In the genomic region with DNA sequence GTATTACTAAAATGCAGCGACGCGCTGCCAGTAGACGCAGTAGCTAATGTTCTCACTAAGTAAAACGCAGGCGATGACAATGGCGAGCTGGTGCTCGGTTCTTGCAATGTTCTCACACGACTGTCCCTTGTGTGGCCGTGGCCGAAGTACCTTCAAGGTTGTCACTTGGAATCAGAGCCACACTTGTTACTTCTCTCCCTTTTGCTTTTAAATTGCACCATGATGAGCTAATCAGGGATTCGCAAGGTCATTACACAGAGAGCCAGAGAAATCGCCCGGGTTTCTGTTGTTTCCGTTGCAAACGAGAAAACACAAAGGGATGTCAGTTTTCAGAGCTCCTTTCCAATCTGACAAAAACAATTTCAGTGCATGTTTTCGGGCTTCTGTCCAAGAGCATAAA, we compare ENCODE assay signal across 26 mouse cellular contexts.
DNase-seq lines count a peak whose midpoint lies in the region; ATAC-seq and TF ChIP-seq lines count a peak whose summit lies in the region.
"Had no signal": no experiment of that assay in that cellular context is flagged by ENCODE, and none has a peak within 500 bp of the region (broad histone marks: within the 10 kb centered on the region; RNA-seq: fewer than 3 reads in every experiment).

No protein-coding gene starts in this region.

- no peak for TF ChIP-seq CTCF in hindbrain, postnatal 0 days (IDR thresholded peaks at IDR 0.05; ENCODE audit: low read depth)
- TF ChIP-seq CTCF in embryonic fibroblast, embryonic 13.5 days (IDR thresholded peaks at IDR 0.05; ENCODE audit: borderline replicate concordance, insufficient read depth, low read length), result no peak

- no peaks in the 10 kb centered on the region for H3K36me3 ChIP-seq in hindbrain, embryonic 14.5 days (replicated peaks; ENCODE audit: control insufficient read depth, insufficient read depth)
- no peaks in the 10 kb centered on the region for H3K36me3 ChIP-seq in hindbrain, postnatal 0 days (ENCODE audit: insufficient read depth, low read length)
- no peaks in the 10 kb centered on the region for H3K36me3 ChIP-seq in neural tube, embryonic 15.5 days
- H3K36me3 ChIP-seq: forebrain, embryonic 12.5 days; midbrain, embryonic 12.5 days; neural tube, embryonic 13.5 days had no signal

- H3K9ac ChIP-seq in hindbrain, embryonic 14.5 days, result no peak overlapping the region
- H3K9ac ChIP-seq in hindbrain, postnatal 0 days (replicated peaks; ENCODE audit: low read length), result no peak overlapping the region
- no peak overlapping the region for H3K9ac ChIP-seq in neural tube, embryonic 15.5 days (replicated peaks)
- H3K9ac ChIP-seq: forebrain, embryonic 12.5 days; limb, embryonic 12.5 days; liver, postnatal 0 days; midbrain, embryonic 12.5 days; neural tube, embryonic 13.5 days had no signal

- H3K27ac ChIP-seq in hindbrain, embryonic 14.5 days, result peak overlapping the region; percentile 20; the same call in 1 of the 2 replicates
- H3K27ac ChIP-seq in hindbrain, postnatal 0 days, result no peak overlapping the region
- H3K27ac ChIP-seq in neural tube, embryonic 15.5 days (replicated peaks), result no peak overlapping the region
- H3K27ac ChIP-seq in embryonic fibroblast, embryonic 13.5 days (ENCODE audit: insufficient read depth, low read length), result peak overlapping the region; percentile 69
- H3K27ac ChIP-seq: forebrain, embryonic 12.5 days; limb, embryonic 12.5 days; midbrain, embryonic 12.5 days; neural tube, embryonic 13.5 days had no signal

- DNase-seq in hindbrain, embryonic 14.5 days (ENCODE audit: low spot score), result no peak
- DNase-seq in hindbrain, postnatal 0 days (ENCODE audit: low spot score), result no peak
- DNase-seq in neural tube, embryonic 10.5 days (ENCODE audit: extremely low spot score, low spot score), result no peak
- DNase-seq in cerebellum, postnatal 10 days, result no peak
- no peak for DNase-seq in thymus, adult 18-20 months
- DNase-seq: B cell, adult 2 months; cerebellum, adult 9-10 months; gastrocnemius, postnatal 14 days; heart, postnatal 14 days; kidney, adult 9 months; kidney, postnatal 10 days; layer of hippocampus, adult 9-11 months; liver, postnatal 0 days; lung, postnatal 36 days; spleen, adult 18-20 months; thymus, postnatal 4 days had no signal

- H3K27me3 ChIP-seq in hindbrain, embryonic 14.5 days (ENCODE audit: control insufficient read depth, insufficient read depth, low read length), result no peaks in the 10 kb centered on the region
- H3K27me3 ChIP-seq in hindbrain, postnatal 0 days (ENCODE audit: insufficient read depth, low read length), result no peaks in the 10 kb centered on the region
- H3K27me3 ChIP-seq in neural tube, embryonic 15.5 days (replicated peaks), result no peaks in the 10 kb centered on the region
- H3K27me3 ChIP-seq: forebrain, embryonic 12.5 days; limb, embryonic 12.5 days; midbrain, embryonic 12.5 days; neural tube, embryonic 13.5 days had no signal

- no peaks in the 10 kb centered on the region for H3K9me3 ChIP-seq in hindbrain, embryonic 14.5 days (ENCODE audit: control insufficient read depth, low read length)
- no peaks in the 10 kb centered on the region for H3K9me3 ChIP-seq in hindbrain, postnatal 0 days (ENCODE audit: low read length)
- H3K9me3 ChIP-seq in neural tube, embryonic 15.5 days (replicated peaks), result no peaks in the 10 kb centered on the region
- H3K9me3 ChIP-seq: forebrain, embryonic 12.5 days; limb, embryonic 12.5 days; midbrain, embryonic 12.5 days; neural tube, embryonic 13.5 days had no signal

- H3K4me1 ChIP-seq in hindbrain, embryonic 14.5 days (replicated peaks; ENCODE audit: control insufficient read depth, insufficient read depth, low read length), result 0 out of 2 replicates have a peak, but pooled peaks cover 6% of the 10 kb centered on the region
- H3K4me1 ChIP-seq in hindbrain, postnatal 0 days (ENCODE audit: insufficient read depth, low read length), result no peaks in the 10 kb centered on the region
- H3K4me1 ChIP-seq in neural tube, embryonic 15.5 days, result peaks cover 22% of the 10 kb centered on the region
- peaks cover 9% of the 10 kb centered on the region for H3K4me1 ChIP-seq in embryonic fibroblast, embryonic 13.5 days (ENCODE audit: control insufficient read depth, insufficient read depth, low read length)

- ATAC-seq in hindbrain, embryonic 14.5 days (ENCODE audit: low FRiP score), result no peak
- no peak for ATAC-seq in hindbrain, postnatal 0 days
- ATAC-seq in neural tube, embryonic 15.5 days (ENCODE audit: low FRiP score), result no peak
- ATAC-seq: activated CD4-positive, CD25-positive, alpha-beta regulatory T cell, adult 4 months; intestine, postnatal 0 days; liver, postnatal 0 days had no signal

- no peak for TF ChIP-seq POLR2A in embryonic fibroblast, embryonic 13.5 days (IDR thresholded peaks at IDR 0.05; ENCODE audit: low read depth, low read length)

- peak overlapping the region; percentile 29 for H3K4me2 ChIP-seq in hindbrain, embryonic 14.5 days (replicated peaks)
- H3K4me2 ChIP-seq in hindbrain, postnatal 0 days (ENCODE audit: low read depth, low read length), result no peak overlapping the region
- H3K4me2 ChIP-seq in neural tube, embryonic 15.5 days, result 0 out of 2 replicates have a peak overlapping the region, but pooled peaks have one; percentile 1
- H3K4me2 ChIP-seq: forebrain, embryonic 12.5 days; limb, embryonic 12.5 days; liver, embryonic 11.5 days; midbrain, embryonic 12.5 days; neural tube, embryonic 13.5 days had no signal

- H3K4me3 ChIP-seq in hindbrain, embryonic 14.5 days (replicated peaks; ENCODE audit: low read length), result no peak overlapping the region
- H3K4me3 ChIP-seq in hindbrain, postnatal 0 days (ENCODE audit: low read length), result no peak overlapping the region
- H3K4me3 ChIP-seq in neural tube, embryonic 15.5 days (replicated peaks), result no peak overlapping the region
- H3K4me3 ChIP-seq in embryonic fibroblast, embryonic 13.5 days (ENCODE audit: insufficient read depth, low read length), result no peak overlapping the region
- H3K4me3 ChIP-seq: forebrain, embryonic 12.5 days; limb, embryonic 12.5 days; midbrain, embryonic 12.5 days; myocyte; neural tube, embryonic 13.5 days had no signal

- 69% methylated on average over 17 of the region's 17 CpGs for WGBS in hindbrain, embryonic 14.5 days
- WGBS in hindbrain, postnatal 0 days, result 67% methylated on average over 17 of the region's 17 CpGs
- WGBS in neural tube, embryonic 15.5 days, result 66% methylated on average over 17 of the region's 17 CpGs

Comparison
In these comparisons a context has a peak if more than half of its experiments do, and no peak if none do; other contexts are left out.
1. H3K27ac ChIP-seq: peak in hindbrain, embryonic 14.5 days (single experiment) and embryonic fibroblast, embryonic 13.5 days (single experiment); none in hindbrain, postnatal 0 days (single experiment) and neural tube, embryonic 15.5 days (single experiment).